Mouse (Mus musculus) forebrain, embryonic 16.5 days (tissue): ENCODE results near the gene Vma21-ps. TPM values are rescaled to one million over a fixed set of nuclear protein-coding genes. Genes with fewer than 3 reads are reported as not detected.

Source experiments
- polyA plus RNA-seq: library from polyadenylated mRNA; unstranded; fragments of >200 nt; fragmentation: Nextera tagmentation; extraction: Ambion mirVana; gene quantifications from 2 replicates; pipeline ENCODE4 v1.2.1, GENCODE M21; 2015

Vma21-ps gene
- polyA plus RNA-seq, 1 experiment from 2014 or later = 1.1 TPM

Other genes starting within 250 kb of the Vma21-ps start
- gene Smc2, start 58.0 kb downstream of the Vma21-ps start, polyA plus RNA-seq = 86.3 and 101 TPM in 2 replicates
- gene Toporsl, start 99.0 kb upstream of the Vma21-ps start, polyA plus RNA-seq = not detected in 2 replicates